Mouse (Mus musculus) hindbrain, embryonic 11.5 days (tissue): ENCODE measurements at regions not wholly inside any gene's neighbourhood (a gene's known extent, or its start where the extent isn't known, plus 50 kb on each side); places are given as distances from the start of the nearest gene placed in this dataset.

ENCODE experiments used
- ATAC-seq: fragments of 200-750 bp; cut with Nextera tagmentation; 2 replicates; pipeline ENCODE4 v1.8.0; 2017; ENCODE audit warnings: mild to moderate bottlenecking, moderate TSS enrichment, moderate library complexity; ENCODE audit not compliant: low FRiP score
- DNase-seq: peaks from one replicate; pipeline ENCODE4 v3.0.0-alpha.2; 2015; ENCODE audit warnings: low spot score
- H3K27ac ChIP-seq: fragments of 300-500 bp; sonication (generic); 2 replicates; pipeline ENCODE4 v1.5.1; 2014; ENCODE audit warnings: mild to moderate bottlenecking, low read depth, low read length
- H3K27me3 ChIP-seq: fragments of 300-500 bp; sonication (generic); 2 replicates; pipeline ENCODE4 v1.6.1; 2014; ENCODE audit warnings: mild to moderate bottlenecking, low read length, moderate library complexity, mixed read lengths; ENCODE audit not compliant: control insufficient read depth, insufficient read depth
- H3K36me3 ChIP-seq: fragments of 300-500 bp; sonication (generic); 2 replicates; pipeline ENCODE4 v1.6.1; 2014; ENCODE audit warnings: mild to moderate bottlenecking, low read length, moderate library complexity, mixed read lengths; ENCODE audit not compliant: control insufficient read depth, insufficient read depth
- H3K4me1 ChIP-seq: fragments of 300-500 bp; sonication (generic); replicated peaks from 2 replicates; pipeline ENCODE4 v1.6.1; 2014; ENCODE audit warnings: low read length, mixed read lengths; ENCODE audit not compliant: control insufficient read depth, insufficient read depth
- H3K4me2 ChIP-seq: fragments of 300-500 bp; sonication (generic); replicated peaks from 2 replicates; pipeline ENCODE4 v1.6.1; 2014; ENCODE audit warnings: mild to moderate bottlenecking, low read depth, low read length
- H3K4me3 ChIP-seq: fragments of 300-500 bp; sonication (generic); 2 replicates; pipeline ENCODE4 v1.5.1; 2014; ENCODE audit warnings: low read depth, low read length
- H3K9ac ChIP-seq: fragments of 300-500 bp; sonication (generic); 2 replicates; pipeline ENCODE4 v1.6.1; 2014; ENCODE audit warnings: low read depth, low read length
- H3K9me3 ChIP-seq: fragments of 300-500 bp; sonication (generic); 2 replicates; pipeline ENCODE4 v1.6.1; 2016; ENCODE audit warnings: low read length; ENCODE audit not compliant: control insufficient read depth
- WGBS: fragments of 180-500 bp; shearing (Covaris S2); extraction: QIAGEN DNeasy Blood & Tissue Kit; methylation state at CpG from one replicate; pipeline ENCODE4 v1.1.7; 2014; 5-methylcytosine and 5-hydroxymethylcytosine counted together

GRCm38 (mm10) chr1:73425049-73425448 lies 409.3 kb upstream of the Tnp1 start:
- WGBS: 67% methylated on average over 7 of the region's 7 CpGs
- Histone ChIP-seq H3K27me3 (no peaks in the 10 kb centered on the region), H3K9me3 (no peaks in the 10 kb centered on the region), H3K27ac (no peak overlapping the region), H3K4me2 (no peak overlapping the region), H3K9ac (no peak overlapping the region), H3K4me1 (no peaks in the 10 kb centered on the region), H3K4me3 (no peak overlapping the region), H3K36me3 (no peaks in the 10 kb centered on the region)
- DNase-seq: no peak
- ATAC-seq: no peak

- Histone ChIP-seq H3K9me3 (no peaks in the 10 kb centered on the region), H3K9ac (no peak overlapping the region), H3K36me3 (no peaks in the 10 kb centered on the region), H3K4me1 (no peaks in the 10 kb centered on the region), H3K4me2 (no peak overlapping the region), H3K27ac (no peak overlapping the region), H3K4me3 (no peak overlapping the region), H3K27me3 (no peaks in the 10 kb centered on the region)
- DNase-seq (no peak), ATAC-seq (no peak)
- WGBS: 82% methylated on average over 2 of the region's 2 CpGs
Observed at GRCm38 (mm10) chr1:73418196-73418595, 402.5 kb upstream of the Tnp1 start.

- Histone ChIP-seq H3K4me2 (no peak overlapping the region), H3K4me1 (no peaks in the 10 kb centered on the region), H3K9ac (no peak overlapping the region), H3K4me3 (no peak overlapping the region), H3K27ac (no peak overlapping the region), H3K27me3 (no peaks in the 10 kb centered on the region), H3K9me3 (no peaks in the 10 kb centered on the region), H3K36me3 (no peaks in the 10 kb centered on the region)
- WGBS: 96% methylated on average over 2 of the region's 2 CpGs
- ATAC-seq (no peak), DNase-seq (no peak)
Observed at GRCm38 (mm10) chr1:73411452-73411851, 395.7 kb upstream of the Tnp1 start.

GRCm38 (mm10) chr1:73399178-73399577 lies 383.5 kb upstream of the Tnp1 start:
- no peak for DNase-seq
- no peak overlapping the region for H3K4me2 ChIP-seq
- no peak overlapping the region for H3K4me3 ChIP-seq
- no peaks in the 10 kb centered on the region for H3K27me3 ChIP-seq
- WGBS: 70% methylated on average over 3 of the region's 3 CpGs
- no peaks in the 10 kb centered on the region for H3K9me3 ChIP-seq
- no peak overlapping the region for H3K27ac ChIP-seq
- H3K36me3 ChIP-seq: no peaks in the 10 kb centered on the region
- H3K4me1 ChIP-seq: no peaks in the 10 kb centered on the region
- H3K9ac ChIP-seq: no peak overlapping the region
- no peak for ATAC-seq

- no peak overlapping the region for H3K4me3 ChIP-seq
- no peak for DNase-seq
- H3K4me1 ChIP-seq: no peaks in the 10 kb centered on the region
- no peaks in the 10 kb centered on the region for H3K27me3 ChIP-seq
- no peak overlapping the region for H3K9ac ChIP-seq
- no peaks in the 10 kb centered on the region for H3K9me3 ChIP-seq
- H3K27ac ChIP-seq: no peak overlapping the region
- no peaks in the 10 kb centered on the region for H3K36me3 ChIP-seq
- H3K4me2 ChIP-seq: no peak overlapping the region
- ATAC-seq: no peak
- WGBS: 61% methylated on average over 1 of the region's 1 CpGs
Observed at GRCm38 (mm10) chr1:73395034-73395433, 379.3 kb upstream of the Tnp1 start.

- 78% methylated on average over 1 of the region's 1 CpGs for WGBS
- H3K27me3 ChIP-seq: no peaks in the 10 kb centered on the region
- H3K36me3 ChIP-seq: no peaks in the 10 kb centered on the region
Observed at GRCm38 (mm10) chr1:73394466-73394865, 378.8 kb upstream of the Tnp1 start.

GRCm38 (mm10) chr1:73392077-73392476 lies 376.4 kb upstream of the Tnp1 start:
- no peak for DNase-seq

More at GRCm38 (mm10) chr1:73394466-73394865, 378.8 kb upstream of the Tnp1 start:
- Histone ChIP-seq H3K9me3 (no peaks in the 10 kb centered on the region), H3K4me3 (no peak overlapping the region), H3K9ac (no peak overlapping the region), H3K4me1 (no peaks in the 10 kb centered on the region), H3K27ac (no peak overlapping the region), H3K4me2 (no peak overlapping the region)
- ATAC-seq (no peak), DNase-seq (no peak)

GRCm38 (mm10) chr1:73389976-73390375 lies 374.3 kb upstream of the Tnp1 start:
- Histone ChIP-seq H3K4me2 (no peak overlapping the region), H3K36me3 (no peaks in the 10 kb centered on the region), H3K9me3 (no peaks in the 10 kb centered on the region), H3K4me3 (no peak overlapping the region), H3K27ac (no peak overlapping the region), H3K27me3 (no peaks in the 10 kb centered on the region), H3K9ac (no peak overlapping the region), H3K4me1 (no peaks in the 10 kb centered on the region)
- WGBS: 69% methylated on average over 3 of the region's 3 CpGs
- ATAC-seq (no peak), DNase-seq (no peak)

More at GRCm38 (mm10) chr1:73392077-73392476, 376.4 kb upstream of the Tnp1 start:
- WGBS: 70% methylated on average over 10 of the region's 10 CpGs
- H3K9ac ChIP-seq: no peak overlapping the region
- H3K27me3 ChIP-seq: no peaks in the 10 kb centered on the region
- no peak overlapping the region for H3K4me2 ChIP-seq
- H3K36me3 ChIP-seq: no peaks in the 10 kb centered on the region
- no peak overlapping the region for H3K4me3 ChIP-seq
- no peak overlapping the region for H3K27ac ChIP-seq
- H3K9me3 ChIP-seq: no peaks in the 10 kb centered on the region
- H3K4me1 ChIP-seq: no peaks in the 10 kb centered on the region
- ATAC-seq: no peak

- WGBS: 91% methylated on average over 3 of the region's 3 CpGs
- Histone ChIP-seq H3K27ac (no peak overlapping the region), H3K27me3 (no peaks in the 10 kb centered on the region), H3K9ac (no peak overlapping the region), H3K36me3 (no peaks in the 10 kb centered on the region), H3K4me3 (no peak overlapping the region), H3K4me2 (no peak overlapping the region), H3K4me1 (no peaks in the 10 kb centered on the region), H3K9me3 (no peaks in the 10 kb centered on the region)
- DNase-seq (no peak), ATAC-seq (no peak)
Observed at GRCm38 (mm10) chr1:73389174-73389573, 373.5 kb upstream of the Tnp1 start.
